Mouse (Mus musculus) right cerebral cortex, postnatal 4 days (tissue): ENCODE results near the gene Clec1b.
A peak's percentile ranks its signal among the peaks of the same experiment; 100 is the strongest.

Source experiments
- DNase-seq: peaks from one replicate; pipeline ENCODE4 v3.0.0-alpha.2; 2022

Clec1b gene

GRCm38 (mm10) chr6:129396997-129397396 lies at the start of gene Clec1b:
Gene Clec1b (plus strand): TSS chr6:129397297.
- DNase-seq: no peak

- DNase-seq: no peak
Observed at GRCm38 (mm10) chr6:129349524-129350352, 47.4 kb upstream of the Clec1b start.

GRCm38 (mm10) chr6:129351091-129351490 lies 46.0 kb upstream of the Clec1b start:
- no peak for DNase-seq

GRCm38 (mm10) chr6:129355774-129356173 lies 41.3 kb upstream of the Clec1b start:
- no peak for DNase-seq

- no peak for DNase-seq
Observed at GRCm38 (mm10) chr6:129356430-129356829, 40.7 kb upstream of the Clec1b start.

- DNase-seq: no peak
Observed at GRCm38 (mm10) chr6:129359515-129359914, 37.6 kb upstream of the Clec1b start.

- no peak for DNase-seq
Observed at GRCm38 (mm10) chr6:129363942-129364341, 33.2 kb upstream of the Clec1b start.

GRCm38 (mm10) chr6:129365959-129366359 lies 31.1 kb upstream of the Clec1b start:
- peak; percentile 16 for DNase-seq

- DNase-seq: no peak
Observed at GRCm38 (mm10) chr6:129369374-129370132, 27.5 kb upstream of the Clec1b start.

- no peak for DNase-seq
Observed at GRCm38 (mm10) chr6:129374937-129375471, 22.1 kb upstream of the Clec1b start.

- no peak for DNase-seq
Observed at GRCm38 (mm10) chr6:129380454-129380853, 16.6 kb upstream of the Clec1b start.

- DNase-seq: no peak
Observed at GRCm38 (mm10) chr6:129381736-129382135, 15.4 kb upstream of the Clec1b start.

GRCm38 (mm10) chr6:129383466-129383865 lies 13.6 kb upstream of the Clec1b start:
- no peak for DNase-seq

- no peak for DNase-seq
Observed at GRCm38 (mm10) chr6:129385000-129385399, 12.1 kb upstream of the Clec1b start.

- no peak for DNase-seq
Observed at GRCm38 (mm10) chr6:129385774-129386173, 11.3 kb upstream of the Clec1b start, which contains the start of gene Clec12b. Gene Clec12b (minus strand): TSS chr6:129385874.

GRCm38 (mm10) chr6:129393087-129393720 lies 3.9 kb upstream of the Clec1b start:
- no peak for DNase-seq

- DNase-seq: no peak
Observed at GRCm38 (mm10) chr6:129393732-129394131, 3.4 kb upstream of the Clec1b start.

- DNase-seq: no peak
Observed at GRCm38 (mm10) chr6:129399945-129400344, 2.8 kb downstream of the Clec1b start.

- no peak for DNase-seq
Observed at GRCm38 (mm10) chr6:129402404-129402803, 5.3 kb downstream of the Clec1b start.

- no peak for DNase-seq
Observed at GRCm38 (mm10) chr6:129403391-129403790, 6.3 kb downstream of the Clec1b start.

- DNase-seq: no peak
Observed at GRCm38 (mm10) chr6:129405999-129406398, 8.9 kb downstream of the Clec1b start.

GRCm38 (mm10) chr6:129407324-129407723 lies 10.2 kb downstream of the Clec1b start:
- DNase-seq: no peak

- DNase-seq: no peak
Observed at GRCm38 (mm10) chr6:129408562-129408961, 11.5 kb downstream of the Clec1b start, which contains the start of gene Clec9a. Gene Clec9a (plus strand): TSS chr6:129408862.
